Mouse (Mus musculus): Measurements from ENCODE around the gene Stxbp6. TPM values are rescaled to one million over a fixed set of nuclear protein-coding genes. Genes with fewer than 3 reads are reported as not detected.

Gene Stxbp6
- polyA plus RNA-seq, 1 experiment, result 8.4 TPM

DNA sequence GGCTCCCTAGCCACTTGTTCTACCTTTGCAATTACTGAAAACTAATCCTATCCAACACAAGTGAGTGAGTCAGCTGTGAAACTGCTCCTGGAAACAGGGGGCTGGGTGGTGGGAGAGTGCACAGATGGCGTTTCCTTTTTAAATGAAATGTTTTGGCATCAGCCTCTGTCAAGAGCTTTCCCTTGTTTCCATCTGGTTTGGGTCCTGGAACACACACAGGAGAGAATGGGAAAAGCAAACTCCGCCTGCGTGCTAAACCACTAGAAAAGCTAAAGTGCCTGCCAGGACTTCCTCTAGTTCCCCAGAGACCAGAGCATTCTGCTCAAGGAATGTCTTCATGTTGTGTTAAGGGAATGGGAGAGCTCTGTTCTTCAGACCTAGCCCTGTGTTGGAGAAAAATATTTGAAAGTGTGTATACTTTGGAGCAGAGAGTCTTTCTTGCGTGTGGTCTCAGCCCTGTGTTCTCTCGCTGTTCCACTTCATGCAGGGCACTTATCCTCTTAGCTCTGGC, 61.2 kb downstream of the Stxbp6 start:
- Histone ChIP-seq H3K27me3 (ENCODE audit: control insufficient read depth, insufficient read depth, low read length, poor library complexity, severe bottlenecking) (no peaks in the 10 kb centered on the region), H3K9me3 (replicated peaks; ENCODE audit: control insufficient read depth, insufficient read depth, low read length, poor library complexity, severe bottlenecking) (no peaks in the 10 kb centered on the region), H3K4me1 (ENCODE audit: control insufficient read depth, insufficient read depth, low read length) (no peaks in the 10 kb centered on the region), H3K36me3 (ENCODE audit: control insufficient read depth, insufficient read depth, low read length, poor library complexity, severe bottlenecking) (no peaks in the 10 kb centered on the region), H3K4me3 (ENCODE audit: low read depth, low read length) (no peak overlapping the region), H3K9ac (ENCODE audit: low read depth, poor library complexity, severe bottlenecking) (no peak overlapping the region), H3K27ac (ENCODE audit: insufficient read depth, low read length) (no peak overlapping the region)
- TF ChIP-seq EP300 (IDR thresholded peaks at IDR 0.05; ENCODE audit: insufficient read depth, low read depth, low read length), result no peak
- TF ChIP-seq POLR2A (IDR thresholded peaks at IDR 0.05; ENCODE audit: insufficient read depth, low read length), result no peak
- no peak for TF ChIP-seq CTCF (IDR thresholded peaks at IDR 0.05; ENCODE audit: low read depth, low read length)

DNA sequence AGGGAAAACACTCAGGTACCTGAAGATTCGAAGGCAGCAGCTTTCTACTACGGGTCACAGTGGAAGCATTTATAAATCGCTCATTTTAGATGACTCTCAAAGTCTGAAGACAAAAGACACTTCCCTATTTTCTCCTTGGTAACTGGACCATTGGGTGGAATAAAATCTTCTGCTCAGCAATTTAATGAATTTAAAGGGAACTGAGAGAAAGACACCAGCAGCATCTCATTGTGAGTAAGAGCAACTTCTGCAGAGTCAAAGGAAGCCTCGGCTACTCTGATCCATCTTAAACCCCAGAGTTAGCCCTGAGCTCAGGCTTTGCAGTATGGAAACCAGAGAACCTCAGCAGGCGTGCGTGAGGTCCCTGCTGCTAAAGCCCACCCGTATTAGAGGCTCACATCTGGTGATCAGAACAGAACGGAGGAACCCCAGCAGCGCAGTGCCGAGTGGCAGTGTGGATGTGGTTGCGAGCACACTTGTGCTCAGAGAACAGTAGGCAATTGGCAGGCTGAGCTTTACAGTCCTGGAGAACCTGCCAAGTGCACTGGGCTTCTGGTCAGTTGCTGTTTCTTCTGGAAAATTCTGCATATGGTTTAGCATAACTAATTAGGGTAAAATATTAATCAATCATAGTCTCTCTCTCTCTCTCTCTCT, 62.9 kb downstream of the Stxbp6 start:
- Histone ChIP-seq H3K9me3 (replicated peaks; ENCODE audit: control insufficient read depth, insufficient read depth, low read length, poor library complexity, severe bottlenecking) (no peaks in the 10 kb centered on the region), H3K9ac (ENCODE audit: low read depth, poor library complexity, severe bottlenecking) (no peak overlapping the region), H3K36me3 (ENCODE audit: control insufficient read depth, insufficient read depth, low read length, poor library complexity, severe bottlenecking) (no peaks in the 10 kb centered on the region), H3K4me3 (ENCODE audit: low read depth, low read length) (no peak overlapping the region), H3K27me3 (ENCODE audit: control insufficient read depth, insufficient read depth, low read length, poor library complexity, severe bottlenecking) (no peaks in the 10 kb centered on the region), H3K27ac (ENCODE audit: insufficient read depth, low read length) (no peak overlapping the region), H3K4me1 (ENCODE audit: control insufficient read depth, insufficient read depth, low read length) (no peaks in the 10 kb centered on the region)
- TF ChIP-seq EP300 (IDR thresholded peaks at IDR 0.05; ENCODE audit: insufficient read depth, low read depth, low read length) (no peak), POLR2A (IDR thresholded peaks at IDR 0.05; ENCODE audit: insufficient read depth, low read length) (no peak), CTCF (IDR thresholded peaks at IDR 0.05; ENCODE audit: low read depth, low read length) (no peak)

DNA sequence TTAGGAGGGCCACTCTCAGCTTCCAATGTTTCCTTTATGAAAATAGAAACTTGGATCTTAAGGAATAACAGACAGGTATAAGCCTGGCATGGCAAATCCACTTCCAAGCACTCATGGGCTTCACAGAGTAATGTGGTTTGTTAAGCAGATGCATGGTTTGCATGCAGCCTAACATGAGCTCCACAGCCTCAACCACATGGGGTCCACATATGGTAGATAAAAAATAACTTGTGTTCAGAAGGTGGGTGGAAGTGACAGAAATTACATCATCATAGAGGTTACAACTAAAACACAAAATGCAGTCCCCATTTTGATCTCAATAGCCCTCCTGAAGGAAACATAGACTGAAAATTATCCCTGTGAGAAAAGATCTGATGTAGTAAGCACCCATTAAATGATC, 63.5 kb downstream of the Stxbp6 start:
- no peak for TF ChIP-seq EP300 (IDR thresholded peaks at IDR 0.05; ENCODE audit: insufficient read depth, low read depth, low read length)
- no peak for TF ChIP-seq CTCF (IDR thresholded peaks at IDR 0.05; ENCODE audit: low read depth, low read length)
- no peak for TF ChIP-seq POLR2A (IDR thresholded peaks at IDR 0.05; ENCODE audit: insufficient read depth, low read length)
- H3K36me3 ChIP-seq (ENCODE audit: control insufficient read depth, insufficient read depth, low read length, poor library complexity, severe bottlenecking), result no peaks in the 10 kb centered on the region
- H3K27ac ChIP-seq (ENCODE audit: insufficient read depth, low read length), result no peak overlapping the region
- no peaks in the 10 kb centered on the region for H3K4me1 ChIP-seq (ENCODE audit: control insufficient read depth, insufficient read depth, low read length)
- no peak overlapping the region for H3K4me3 ChIP-seq (ENCODE audit: low read depth, low read length)
- no peaks in the 10 kb centered on the region for H3K27me3 ChIP-seq (ENCODE audit: control insufficient read depth, insufficient read depth, low read length, poor library complexity, severe bottlenecking)
- H3K9me3 ChIP-seq (replicated peaks; ENCODE audit: control insufficient read depth, insufficient read depth, low read length, poor library complexity, severe bottlenecking), result no peaks in the 10 kb centered on the region
- H3K9ac ChIP-seq (ENCODE audit: low read depth, poor library complexity, severe bottlenecking), result no peak overlapping the region

DNA sequence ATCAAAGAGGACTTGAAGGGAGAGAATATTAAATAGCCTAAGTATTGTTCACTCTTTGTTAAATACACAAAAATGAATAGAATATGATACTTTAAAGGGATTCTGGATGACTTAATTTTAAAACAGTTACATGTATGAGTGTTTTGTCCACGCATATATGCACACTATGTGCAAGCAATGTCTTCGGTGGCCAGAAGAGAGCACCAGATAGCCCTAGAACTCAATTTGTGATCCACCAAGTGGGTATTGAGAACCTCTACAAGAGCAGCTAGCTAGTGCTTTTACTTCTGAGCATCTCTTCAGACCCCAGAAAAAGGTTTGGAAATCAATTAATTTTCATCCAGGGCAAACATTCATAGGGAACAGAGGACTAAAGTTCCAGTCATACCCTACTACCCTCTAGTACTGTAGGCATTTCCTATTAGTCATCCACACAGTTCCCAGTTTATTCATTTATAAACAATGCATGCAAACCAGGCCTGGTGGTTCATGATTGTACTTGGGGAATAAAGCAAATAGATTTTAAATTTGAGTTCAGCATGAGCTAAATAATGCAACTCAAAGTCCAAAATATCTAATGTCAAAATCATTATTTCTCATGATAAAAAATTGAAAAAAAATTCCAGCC, 64.4 kb downstream of the Stxbp6 start:
- no peaks in the 10 kb centered on the region for H3K9me3 ChIP-seq (replicated peaks; ENCODE audit: control insufficient read depth, insufficient read depth, low read length, poor library complexity, severe bottlenecking)
- TF ChIP-seq POLR2A (IDR thresholded peaks at IDR 0.05; ENCODE audit: insufficient read depth, low read length) (no peak), CTCF (IDR thresholded peaks at IDR 0.05; ENCODE audit: low read depth, low read length) (no peak), EP300 (IDR thresholded peaks at IDR 0.05; ENCODE audit: insufficient read depth, low read depth, low read length) (no peak)
- no peaks in the 10 kb centered on the region for H3K36me3 ChIP-seq (ENCODE audit: control insufficient read depth, insufficient read depth, low read length, poor library complexity, severe bottlenecking)
- no peak overlapping the region for H3K4me3 ChIP-seq (ENCODE audit: low read depth, low read length)
- H3K27me3 ChIP-seq (ENCODE audit: control insufficient read depth, insufficient read depth, low read length, poor library complexity, severe bottlenecking), result no peaks in the 10 kb centered on the region
- H3K27ac ChIP-seq (ENCODE audit: insufficient read depth, low read length), result no peak overlapping the region
- no peak overlapping the region for H3K9ac ChIP-seq (ENCODE audit: low read depth, poor library complexity, severe bottlenecking)
- H3K4me1 ChIP-seq (ENCODE audit: control insufficient read depth, insufficient read depth, low read length), result no peaks in the 10 kb centered on the region

DNA sequence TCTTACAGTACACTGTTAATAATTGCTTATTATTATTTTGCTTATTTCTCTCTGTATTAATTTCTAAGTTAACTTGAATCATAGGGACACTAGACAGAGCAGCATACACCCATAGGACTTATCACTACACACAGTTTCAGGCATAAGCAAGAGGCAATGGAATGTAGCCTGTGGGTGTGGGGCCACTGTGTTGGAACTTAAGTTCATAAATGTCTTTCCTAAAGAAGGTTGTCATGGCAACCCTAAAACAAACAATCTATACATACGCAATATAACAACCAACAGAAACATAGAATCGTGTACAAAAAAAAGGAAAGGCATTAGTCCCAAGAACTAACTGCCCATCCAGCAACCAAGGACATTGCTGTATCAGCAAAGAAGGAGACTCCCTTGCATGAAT, 67.9 kb downstream of the Stxbp6 start:
- H3K9ac ChIP-seq (ENCODE audit: low read depth, poor library complexity, severe bottlenecking), result no peak overlapping the region
- TF ChIP-seq POLR2A (IDR thresholded peaks at IDR 0.05; ENCODE audit: insufficient read depth, low read length) (no peak), CTCF (IDR thresholded peaks at IDR 0.05; ENCODE audit: low read depth, low read length) (no peak), EP300 (IDR thresholded peaks at IDR 0.05; ENCODE audit: insufficient read depth, low read depth, low read length) (no peak)
- 0 out of 2 replicates have a peak, but pooled peaks cover 4% of the 10 kb centered on the region for H3K9me3 ChIP-seq (replicated peaks; ENCODE audit: control insufficient read depth, insufficient read depth, low read length, poor library complexity, severe bottlenecking)
- no peak overlapping the region for H3K27ac ChIP-seq (ENCODE audit: insufficient read depth, low read length)
- no peaks in the 10 kb centered on the region for H3K4me1 ChIP-seq (ENCODE audit: control insufficient read depth, insufficient read depth, low read length)
- no peak overlapping the region for H3K4me3 ChIP-seq (ENCODE audit: low read depth, low read length)
- no peaks in the 10 kb centered on the region for H3K27me3 ChIP-seq (ENCODE audit: control insufficient read depth, insufficient read depth, low read length, poor library complexity, severe bottlenecking)
- no peaks in the 10 kb centered on the region for H3K36me3 ChIP-seq (ENCODE audit: control insufficient read depth, insufficient read depth, low read length, poor library complexity, severe bottlenecking)

DNA sequence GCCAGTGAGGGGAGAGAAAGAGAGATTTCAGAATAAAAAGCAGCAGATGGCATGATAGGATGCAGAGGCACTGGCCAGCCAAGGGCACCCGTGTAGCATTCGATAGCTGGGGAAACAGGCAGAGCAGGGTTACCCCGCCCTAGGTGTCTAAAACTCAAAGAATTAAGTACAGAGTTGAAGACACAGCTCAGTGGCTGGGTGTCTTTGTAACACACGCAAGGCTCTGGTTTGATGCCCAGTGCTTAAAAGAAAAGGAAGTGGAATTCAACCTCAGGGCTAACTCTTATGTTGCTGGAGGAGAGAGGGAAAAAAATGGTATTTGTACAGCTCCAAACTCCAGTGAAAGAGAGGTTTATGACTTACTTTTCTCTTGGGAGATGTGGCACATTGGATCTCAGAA, 68.5 kb downstream of the Stxbp6 start:
- no peak overlapping the region for H3K27ac ChIP-seq (ENCODE audit: insufficient read depth, low read length)
- H3K9me3 ChIP-seq (replicated peaks; ENCODE audit: control insufficient read depth, insufficient read depth, low read length, poor library complexity, severe bottlenecking), result 0 out of 2 replicates have a peak, but pooled peaks cover 4% of the 10 kb centered on the region
- H3K4me1 ChIP-seq (ENCODE audit: control insufficient read depth, insufficient read depth, low read length), result no peaks in the 10 kb centered on the region
- H3K36me3 ChIP-seq (ENCODE audit: control insufficient read depth, insufficient read depth, low read length, poor library complexity, severe bottlenecking), result no peaks in the 10 kb centered on the region
- TF ChIP-seq CTCF (IDR thresholded peaks at IDR 0.05; ENCODE audit: low read depth, low read length), result no peak
- TF ChIP-seq POLR2A (IDR thresholded peaks at IDR 0.05; ENCODE audit: insufficient read depth, low read length), result no peak
- no peak for TF ChIP-seq EP300 (IDR thresholded peaks at IDR 0.05; ENCODE audit: insufficient read depth, low read depth, low read length)
- H3K4me3 ChIP-seq (ENCODE audit: low read depth, low read length), result no peak overlapping the region
- H3K27me3 ChIP-seq (ENCODE audit: control insufficient read depth, insufficient read depth, low read length, poor library complexity, severe bottlenecking), result no peaks in the 10 kb centered on the region
- H3K9ac ChIP-seq (ENCODE audit: low read depth, poor library complexity, severe bottlenecking), result no peak overlapping the region
